Mouse (Mus musculus) intestine, embryonic 14.5 days (tissue): ENCODE data around the gene Ifitm7. TPM values are rescaled to one million over a fixed set of nuclear protein-coding genes. Genes with fewer than 3 reads are reported as not detected.
A peak's percentile ranks its signal among the peaks of the same experiment; 100 is the strongest.

Experiments used
- ATAC-seq: fragments of 200-750 bp; cut with Nextera tagmentation; replicated peaks from 2 replicates; pipeline ENCODE4 v1.8.0; 2017; ENCODE audit warnings: low read depth, moderate number of reproducible peaks, moderate TSS enrichment, moderate library complexity; ENCODE audit not compliant: low FRiP score, low TSS enrichment
- DNase-seq: peaks from one replicate; pipeline ENCODE4 v3.0.0-alpha.2; 2018; ENCODE audit warnings: low spot score
- H3K27ac ChIP-seq: fragments of 300-500 bp; sonication (generic); 2 replicates; pipeline ENCODE4 v1.5.1; 2014; ENCODE audit warnings: low read depth, mild to moderate bottlenecking, control low read depth
- H3K27me3 ChIP-seq: fragments of 300-500 bp; sonication (generic); replicated peaks from 2 replicates; pipeline ENCODE4 v1.6.1; 2014; ENCODE audit warnings: low read length, control low read depth; ENCODE audit not compliant: control insufficient read depth, insufficient read depth
- H3K36me3 ChIP-seq: fragments of 300-500 bp; sonication (generic); 2 replicates; pipeline ENCODE4 v1.6.1; 2014; ENCODE audit warnings: low read length, control low read depth; ENCODE audit not compliant: control insufficient read depth, insufficient read depth
- H3K4me1 ChIP-seq: fragments of 300-500 bp; sonication (generic); replicated peaks from 2 replicates; pipeline ENCODE4 v1.6.1; 2014; ENCODE audit warnings: low read length, control low read depth, mixed read lengths; ENCODE audit not compliant: control insufficient read depth, insufficient read depth
- H3K4me2 ChIP-seq: fragments of 300-500 bp; sonication (generic); 2 replicates; pipeline ENCODE4 v1.6.1; 2014; ENCODE audit warnings: low read length
- H3K4me3 ChIP-seq: fragments of 300-500 bp; sonication (generic); 2 replicates; pipeline ENCODE4 v1.5.1; 2014; ENCODE audit warnings: low read depth, low read length, control low read depth, mixed read lengths
- H3K9ac ChIP-seq: fragments of 300-500 bp; sonication (generic); 2 replicates; pipeline ENCODE4 v1.6.1; 2014; ENCODE audit warnings: mild to moderate bottlenecking, low read length
- H3K9me3 ChIP-seq: fragments of 300-500 bp; sonication (generic); 2 replicates; pipeline ENCODE4 v1.6.1; 2016; ENCODE audit warnings: low read length, control low read depth; ENCODE audit not compliant: control insufficient read depth
- WGBS: fragments of 180-500 bp; shearing (Covaris S2); extraction: QIAGEN DNeasy Blood & Tissue Kit; methylation state at CpG from one replicate; pipeline ENCODE4 v1.1.7; 2014; 5-methylcytosine and 5-hydroxymethylcytosine counted together
- polyA plus RNA-seq: library from polyadenylated mRNA; unstranded; fragments of >200 nt; fragmentation: Nextera tagmentation; extraction: Ambion mirVana; gene quantifications from 2 replicates; pipeline ENCODE4 v1.2.1, GENCODE M21; 2014

Ifitm7 gene
- 0.09 TPM in 1 of 2 replicates, not detected in the other for polyA plus RNA-seq

DNA sequence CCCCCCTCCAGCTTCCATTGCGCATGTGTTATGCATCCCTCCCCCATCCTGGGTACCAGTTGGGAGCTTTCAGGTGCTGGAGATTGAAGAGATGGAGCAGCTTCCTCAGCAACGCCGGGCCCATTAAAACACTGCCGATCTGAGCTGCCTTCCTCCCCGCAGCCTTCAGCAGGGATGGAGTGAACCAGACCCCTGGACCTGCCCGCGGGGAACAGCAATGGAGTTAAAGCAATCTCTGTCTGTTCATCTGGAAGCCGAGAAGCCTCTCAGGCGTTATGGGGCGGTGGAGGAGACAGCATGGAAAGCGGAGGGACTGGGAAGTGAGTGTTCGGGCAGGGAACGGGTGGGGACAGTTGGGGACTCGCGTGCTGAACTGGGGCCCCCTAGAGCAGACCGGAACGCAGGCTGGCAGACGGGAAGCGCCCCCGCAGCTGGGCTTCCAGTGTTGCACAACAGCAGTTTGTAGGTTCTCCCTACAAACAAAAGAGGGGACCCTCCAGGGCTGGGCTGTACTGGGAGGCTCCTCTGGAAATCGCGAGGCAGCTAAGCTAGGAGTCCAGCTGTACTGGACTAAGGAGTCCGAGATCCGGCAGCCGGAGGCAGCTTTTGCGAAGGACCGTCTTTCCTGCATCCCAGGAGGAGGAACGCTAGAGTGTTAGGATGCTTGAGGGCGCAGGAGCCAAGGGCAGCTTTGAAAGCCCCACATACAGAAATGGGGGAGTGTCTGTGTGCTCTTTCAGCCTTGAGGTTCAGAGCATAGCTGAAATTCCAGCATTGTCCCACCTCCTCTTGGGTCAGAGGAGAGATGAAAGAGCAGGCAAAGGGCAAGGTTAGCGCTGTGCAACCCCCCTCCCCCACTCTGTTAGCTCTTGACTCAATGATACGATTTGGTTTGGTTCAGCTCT, at the start of gene Ifitm7, which contains the start of gene 2900011O08Rik:
TSS of gene Ifitm7 (minus strand) at position 315 of the 905 bp plus-strand sequence.
TSS of gene 2900011O08Rik (plus strand) at position 31 of the 905 bp plus-strand sequence.
- no peaks in the 10 kb centered on the region for H3K36me3 ChIP-seq
- 1% methylated on average over 31 of the region's 31 CpGs for WGBS
- H3K27me3 ChIP-seq = no peaks in the 10 kb centered on the region
- ATAC-seq (peak; percentile 32), DNase-seq (peak; percentile 67)
- H3K9ac ChIP-seq = peak within 1 kb of the TSS; percentile 32
- H3K4me2 ChIP-seq = peak within 1 kb of the TSS; percentile 80
- peaks cover 5% of the 10 kb centered on the region; the same call in 1 of the 2 replicates for H3K4me1 ChIP-seq
- H3K9me3 ChIP-seq = no peaks in the 10 kb centered on the region
- peak within 1 kb of the TSS; percentile 38 for H3K4me3 ChIP-seq
- no peak within 1 kb of the TSS for H3K27ac ChIP-seq

DNA sequence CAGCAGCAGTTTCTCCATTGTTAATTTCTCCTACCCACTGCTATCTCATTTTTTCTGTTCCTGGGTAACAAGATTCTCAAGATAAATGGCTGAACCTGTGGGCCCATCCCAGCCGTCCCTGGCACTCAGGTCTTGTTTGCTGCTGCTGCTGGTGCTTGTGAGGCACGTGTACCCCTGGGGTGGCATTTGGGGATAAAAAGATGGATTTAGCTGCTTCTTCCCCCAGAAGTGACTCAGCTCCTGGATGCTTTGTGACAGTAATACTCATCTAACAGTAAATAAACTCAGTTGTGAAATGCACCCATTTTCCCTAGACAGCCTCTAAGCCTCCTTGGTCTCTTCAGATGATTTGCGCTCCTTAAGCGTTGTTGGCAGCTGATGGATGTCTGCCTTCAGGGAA, 46.4 kb upstream of the Ifitm7 start:
- WGBS = 67% methylated on average over 4 of the region's 4 CpGs
- Histone ChIP-seq H3K27ac (no peak overlapping the region), H3K36me3 (no peaks in the 10 kb centered on the region), H3K4me3 (no peak overlapping the region), H3K9me3 (no peaks in the 10 kb centered on the region), H3K9ac (no peak overlapping the region), H3K27me3 (no peaks in the 10 kb centered on the region), H3K4me2 (no peak overlapping the region), H3K4me1 (no peaks in the 10 kb centered on the region)
- DNase-seq (no peak), ATAC-seq (no peak)

DNA sequence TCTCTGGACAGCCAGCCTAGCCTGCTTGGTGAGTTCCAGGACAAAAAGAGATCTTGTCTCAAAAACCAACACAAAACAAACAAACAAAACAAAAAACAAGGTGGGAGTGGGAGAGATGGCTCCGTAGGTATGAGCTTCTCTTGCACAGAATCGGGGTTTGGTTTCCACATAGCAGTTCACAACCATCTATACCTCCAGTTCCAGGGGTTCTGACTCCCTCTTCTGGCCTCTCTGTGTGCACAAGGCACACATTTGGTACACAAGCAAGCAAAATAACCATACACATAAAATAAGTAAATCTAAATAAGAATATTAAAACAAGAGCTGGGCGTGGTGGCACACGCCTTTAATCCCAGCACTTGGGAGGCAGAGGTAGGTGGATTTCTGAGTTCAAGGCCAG, 44.0 kb upstream of the Ifitm7 start:
- no peak for DNase-seq
- no peaks in the 10 kb centered on the region for H3K9me3 ChIP-seq
- H3K4me1 ChIP-seq = no peaks in the 10 kb centered on the region
- H3K27ac ChIP-seq = no peak overlapping the region
- ATAC-seq = no peak
- WGBS = 86% methylated on average over 4 of the region's 4 CpGs
- H3K27me3 ChIP-seq = no peaks in the 10 kb centered on the region
- no peak overlapping the region for H3K4me2 ChIP-seq
- no peak overlapping the region for H3K9ac ChIP-seq
- no peaks in the 10 kb centered on the region for H3K36me3 ChIP-seq
- no peak overlapping the region for H3K4me3 ChIP-seq

DNA sequence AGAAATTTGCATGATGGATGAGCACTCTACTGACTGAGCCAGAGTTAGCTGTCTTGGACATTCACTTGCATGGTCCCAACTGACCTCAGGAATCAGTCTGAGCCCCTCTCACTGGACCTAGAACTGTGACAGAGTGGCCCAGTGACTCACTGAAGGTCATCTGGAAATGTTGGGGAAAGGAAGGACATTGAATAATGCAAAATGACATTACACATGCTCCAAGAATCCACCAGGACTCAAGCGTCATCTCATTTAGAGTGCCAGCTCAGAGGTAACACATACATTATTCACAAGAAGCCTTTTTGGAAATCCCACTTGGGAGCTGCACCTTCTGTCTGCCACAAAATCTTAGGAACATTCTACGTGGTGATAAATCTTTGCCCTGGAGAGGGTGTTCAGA, 43.2 kb upstream of the Ifitm7 start:
- Histone ChIP-seq H3K27me3 (no peaks in the 10 kb centered on the region), H3K27ac (no peak overlapping the region), H3K9me3 (no peaks in the 10 kb centered on the region), H3K4me3 (no peak overlapping the region), H3K4me1 (no peaks in the 10 kb centered on the region), H3K9ac (no peak overlapping the region), H3K4me2 (no peak overlapping the region), H3K36me3 (no peaks in the 10 kb centered on the region)
- WGBS = 73% methylated on average over 2 of the region's 2 CpGs
- no peak for DNase-seq
- no peak for ATAC-seq

DNA sequence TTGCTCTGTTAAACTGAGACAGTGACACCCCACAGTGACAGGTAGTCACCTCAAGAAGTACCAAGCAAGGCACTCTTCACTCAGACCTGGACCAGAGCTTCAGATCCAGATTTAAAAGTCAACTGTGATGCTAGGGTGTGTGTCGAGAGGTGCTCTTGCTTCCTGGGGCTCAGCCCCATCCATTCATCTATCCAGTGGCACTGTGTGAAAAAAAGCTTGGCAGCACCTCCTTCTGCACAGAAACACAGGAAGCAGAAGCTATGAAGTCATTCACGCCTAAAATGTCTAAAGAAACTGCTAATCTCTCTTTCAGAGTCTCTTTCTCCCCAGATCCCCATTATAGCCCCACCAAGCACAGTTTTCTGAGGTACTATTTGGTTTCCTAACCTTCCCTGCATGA, 42.4 kb upstream of the Ifitm7 start:
- Histone ChIP-seq H3K9ac (no peak overlapping the region), H3K36me3 (no peaks in the 10 kb centered on the region), H3K4me2 (no peak overlapping the region), H3K27ac (no peak overlapping the region), H3K9me3 (no peaks in the 10 kb centered on the region), H3K27me3 (no peaks in the 10 kb centered on the region), H3K4me3 (no peak overlapping the region), H3K4me1 (no peaks in the 10 kb centered on the region)
- 57% methylated on average over 2 of the region's 2 CpGs for WGBS
- DNase-seq = no peak
- no peak for ATAC-seq

DNA sequence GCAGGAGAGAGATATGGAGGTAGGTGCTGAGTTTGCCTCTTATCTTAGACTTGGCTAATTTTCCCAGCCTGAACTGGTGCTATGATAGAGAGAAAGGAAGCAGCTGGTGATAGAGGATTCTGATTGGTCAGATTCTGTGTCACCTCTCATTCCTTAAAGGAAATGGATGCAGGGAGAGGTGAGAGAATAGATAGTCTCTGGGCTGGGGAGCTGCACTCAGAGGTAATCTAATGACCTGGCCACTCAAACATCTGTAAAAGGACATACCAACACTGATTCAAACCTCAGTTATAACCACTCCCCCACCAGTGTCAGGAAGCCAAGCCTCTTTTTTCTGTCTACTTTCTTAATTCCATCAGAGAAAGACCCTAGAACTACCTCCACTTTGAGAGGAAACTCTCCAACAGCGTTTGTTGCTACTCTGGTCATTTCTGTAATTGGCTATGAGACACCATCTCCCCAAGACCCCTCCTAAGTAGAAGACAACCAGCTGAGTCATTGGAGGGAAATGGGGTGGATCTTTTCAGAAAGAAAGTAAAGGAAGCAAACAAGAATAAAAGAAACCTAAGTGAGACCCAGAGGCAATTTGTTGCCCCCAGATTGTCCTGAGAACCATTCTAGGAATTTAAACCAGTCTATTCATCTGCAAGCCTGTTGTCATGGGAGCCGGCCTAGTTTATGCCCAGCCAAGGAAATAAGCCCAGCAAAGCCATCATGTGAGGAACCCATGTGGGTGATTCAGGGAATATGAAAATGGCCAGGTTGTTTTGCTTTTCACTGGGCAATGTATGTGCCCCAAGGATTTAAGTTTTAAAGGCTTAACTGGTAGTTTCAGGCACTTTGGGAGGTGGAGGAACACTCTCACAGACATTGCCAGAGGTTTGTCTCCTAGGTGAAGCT, 38.7 kb upstream of the Ifitm7 start:
- Histone ChIP-seq H3K4me1 (no peaks in the 10 kb centered on the region), H3K27me3 (no peaks in the 10 kb centered on the region), H3K9me3 (no peaks in the 10 kb centered on the region), H3K4me3 (no peak overlapping the region), H3K27ac (no peak overlapping the region), H3K9ac (no peak overlapping the region), H3K4me2 (no peak overlapping the region), H3K36me3 (no peaks in the 10 kb centered on the region)
- 48% methylated on average over 2 of the region's 2 CpGs for WGBS
- ATAC-seq (no peak), DNase-seq (no peak)

DNA sequence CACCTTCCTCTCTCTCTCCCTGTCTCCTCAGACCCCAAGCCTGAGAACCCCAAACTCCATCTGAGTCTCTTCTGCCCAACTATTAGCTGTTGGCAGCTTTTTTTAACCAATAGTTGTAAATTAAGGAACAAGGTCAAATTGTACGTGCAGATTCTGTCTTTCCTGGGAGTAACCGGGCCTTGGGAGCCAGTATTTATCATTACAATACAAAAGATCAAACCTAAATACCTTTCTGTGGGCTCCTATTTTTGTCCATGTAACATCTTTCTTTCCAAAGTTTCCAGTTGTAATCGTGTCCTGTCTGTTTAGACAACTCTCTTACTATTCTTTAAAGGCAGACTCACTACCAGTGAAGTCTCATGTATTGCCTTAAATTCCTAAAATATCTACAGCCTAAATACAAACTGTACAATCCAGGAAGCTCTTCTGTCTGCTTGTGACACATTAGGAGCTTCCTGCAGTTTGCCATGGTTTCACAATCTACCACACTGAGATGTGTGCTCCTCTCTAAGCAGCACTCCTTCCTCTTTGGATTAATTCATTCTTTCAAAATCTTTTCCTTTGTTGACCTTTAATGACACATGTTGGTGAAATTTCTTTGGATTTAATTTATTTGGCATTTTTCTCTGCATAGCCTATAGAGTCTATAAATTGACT, 34.6 kb upstream of the Ifitm7 start:
- H3K27me3 ChIP-seq = no peaks in the 10 kb centered on the region
- ATAC-seq = no peak
- no peak for DNase-seq
- H3K36me3 ChIP-seq = no peaks in the 10 kb centered on the region
- H3K4me3 ChIP-seq = no peak overlapping the region
- no peaks in the 10 kb centered on the region for H3K9me3 ChIP-seq
- no peaks in the 10 kb centered on the region for H3K4me1 ChIP-seq
- H3K4me2 ChIP-seq = no peak overlapping the region
- H3K9ac ChIP-seq = no peak overlapping the region
- WGBS = 71% methylated on average over 3 of the region's 3 CpGs
- no peak overlapping the region for H3K27ac ChIP-seq

DNA sequence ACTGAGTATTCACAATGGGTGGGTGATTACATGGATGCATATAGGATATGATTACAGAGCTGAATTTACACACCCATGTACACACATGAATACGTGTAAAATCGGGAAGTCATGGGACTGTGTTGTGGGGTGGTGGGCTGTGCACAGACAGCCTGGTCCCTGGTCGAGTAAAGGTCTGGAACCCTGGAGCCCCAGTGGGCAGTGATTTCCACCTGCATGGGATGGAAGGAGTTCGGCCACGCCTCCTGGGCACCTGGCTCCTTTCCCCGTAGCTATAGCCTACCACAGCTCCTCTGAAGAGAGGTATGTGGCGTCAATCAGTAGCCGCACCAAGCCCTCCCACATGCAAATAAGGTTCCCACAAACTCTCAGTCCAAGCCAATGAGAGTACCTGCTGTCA, 30.6 kb upstream of the Ifitm7 start:
- no peak overlapping the region for H3K27ac ChIP-seq
- no peak overlapping the region for H3K4me2 ChIP-seq
- H3K4me1 ChIP-seq = no peaks in the 10 kb centered on the region
- H3K36me3 ChIP-seq = no peaks in the 10 kb centered on the region
- 82% methylated on average over 8 of the region's 8 CpGs for WGBS
- no peak overlapping the region for H3K4me3 ChIP-seq
- no peak overlapping the region for H3K9ac ChIP-seq
- ATAC-seq = no peak
- DNase-seq = no peak
- H3K27me3 ChIP-seq = no peaks in the 10 kb centered on the region
- H3K9me3 ChIP-seq = no peaks in the 10 kb centered on the region
